Mouse (Mus musculus): ENCODE measurements around the gene Brinp3. TPM values are rescaled to one million over a fixed set of nuclear protein-coding genes. Genes with fewer than 3 reads are reported as not detected.

The Brinp3 gene
- polyA plus RNA-seq, 1 experiment: not detected

GRCm38 (mm10) chr1:146898636-146899035 lies 404.1 kb downstream of the Brinp3 start:
- H3K9me3 ChIP-seq: peaks cover 12% of the 10 kb centered on the region
- H3K36me3 ChIP-seq (replicated peaks; ENCODE audit: low read length): no peaks in the 10 kb centered on the region
- no peaks in the 10 kb centered on the region for H3K4me1 ChIP-seq
- no peak for TF ChIP-seq FLI1 (IDR thresholded peaks at IDR 0.05; ENCODE audit: low read length)
- no peak for TF ChIP-seq GATA1 (IDR thresholded peaks at IDR 0.05; ENCODE audit: borderline replicate concordance, low read length)
- H3K4me3 ChIP-seq (replicated peaks): no peak overlapping the region
- H3K27me3 ChIP-seq (replicated peaks): no peaks in the 10 kb centered on the region

- Histone ChIP-seq H3K4me3 (replicated peaks) (no peak overlapping the region), H3K4me1 (no peaks in the 10 kb centered on the region), H3K9me3 (peaks cover 12% of the 10 kb centered on the region), H3K27me3 (replicated peaks) (no peaks in the 10 kb centered on the region), H3K36me3 (replicated peaks; ENCODE audit: low read length) (no peaks in the 10 kb centered on the region)
- TF ChIP-seq FLI1 (IDR thresholded peaks at IDR 0.05; ENCODE audit: low read length): no peak
- no peak for TF ChIP-seq GATA1 (IDR thresholded peaks at IDR 0.05; ENCODE audit: borderline replicate concordance, low read length)
Observed at GRCm38 (mm10) chr1:146901691-146902090, 407.1 kb downstream of the Brinp3 start.

GRCm38 (mm10) chr1:146939463-146940389 lies 445.2 kb downstream of the Brinp3 start:
- Histone ChIP-seq H3K4me1 (no peaks in the 10 kb centered on the region), H3K9me3 (no peaks in the 10 kb centered on the region), H3K4me3 (replicated peaks) (no peak overlapping the region), H3K36me3 (replicated peaks; ENCODE audit: low read length) (no peaks in the 10 kb centered on the region), H3K27me3 (replicated peaks) (no peaks in the 10 kb centered on the region)
- no peak for TF ChIP-seq FLI1 (IDR thresholded peaks at IDR 0.05; ENCODE audit: low read length)
- TF ChIP-seq GATA1 (IDR thresholded peaks at IDR 0.05; ENCODE audit: borderline replicate concordance, low read length): no peak

All from megakaryocyte, embryonic 14.5 days (primary cell).